Mouse (Mus musculus): ENCODE results near the gene Rgl1. TPM values are rescaled to one million over a fixed set of nuclear protein-coding genes. Genes with fewer than 3 reads are reported as not detected.

Gene Rgl1
- polyA plus RNA-seq, 1 experiment from 2014 or later: 26.3 TPM

DNA sequence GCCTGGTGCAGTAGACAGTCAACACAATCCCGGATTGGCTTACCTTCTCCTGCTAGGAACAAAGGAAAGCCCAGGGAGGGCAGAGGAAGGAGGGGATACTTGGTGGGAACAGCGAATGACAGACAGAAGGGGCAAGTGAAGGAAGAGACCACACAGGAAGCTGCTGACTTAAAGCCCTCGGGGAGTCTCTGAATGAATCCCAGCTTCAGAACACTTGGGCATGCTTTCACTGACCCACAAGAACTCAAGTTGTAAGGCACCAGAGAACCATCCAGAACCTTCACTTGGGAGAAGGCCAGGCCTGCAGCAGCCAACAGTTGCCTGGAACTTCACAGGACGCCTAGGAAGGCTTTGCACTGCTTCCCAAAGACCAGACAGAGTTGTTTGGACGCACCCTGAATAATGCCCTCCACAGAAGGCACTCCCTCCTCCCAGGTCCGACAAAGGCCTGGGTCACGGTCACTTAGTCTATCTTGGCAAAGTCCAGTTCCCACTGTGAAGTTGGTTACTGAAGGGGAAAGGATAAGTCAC lies 189.5 kb downstream of the Rgl1 start:
- Histone ChIP-seq H3K27me3 (replicated peaks; ENCODE audit: control insufficient read depth, insufficient read depth, low read length) (no peaks in the 10 kb centered on the region), H3K4me1 (replicated peaks; ENCODE audit: control insufficient read depth, insufficient read depth, low read length) (peaks cover 19% of the 10 kb centered on the region), H3K4me2 (no peak overlapping the region), H3K9me3 (ENCODE audit: control insufficient read depth, low read length) (no peaks in the 10 kb centered on the region), H3K4me3 (ENCODE audit: low read depth, low read length) (no peak overlapping the region), H3K9ac (ENCODE audit: low read depth, low read length) (no peak overlapping the region), H3K27ac (ENCODE audit: low read depth, low read length) (no peak overlapping the region), H3K36me3 (ENCODE audit: control insufficient read depth, insufficient read depth, low read length) (no peaks in the 10 kb centered on the region)
- no peak for ATAC-seq (replicated peaks; ENCODE audit: low FRiP score)
- DNase-seq (ENCODE audit: low spot score): no peak
- 50% methylated on average over 7 of the region's 7 CpGs for WGBS

- no peak overlapping the region for H3K27ac ChIP-seq (ENCODE audit: low read depth, low read length)
- WGBS: 56% methylated on average over 5 of the region's 5 CpGs
- ATAC-seq (replicated peaks; ENCODE audit: low FRiP score): no peak
Observed at GRCm38 (mm10) chr1:152575096-152575495, 191.1 kb downstream of the Rgl1 start.

GRCm38 (mm10) chr1:152573470-152574059 lies 192.6 kb downstream of the Rgl1 start:
- H3K9me3 ChIP-seq (ENCODE audit: control insufficient read depth, low read length): no peaks in the 10 kb centered on the region
- no peak overlapping the region for H3K4me3 ChIP-seq (ENCODE audit: low read depth, low read length)
- H3K4me2 ChIP-seq: no peak overlapping the region
- no peaks in the 10 kb centered on the region; the same call in 1 of the 2 replicates for H3K36me3 ChIP-seq (ENCODE audit: control insufficient read depth, insufficient read depth, low read length)
- 68% methylated on average over 8 of the region's 8 CpGs for WGBS
- ATAC-seq (replicated peaks; ENCODE audit: low FRiP score) (no peak), DNase-seq (ENCODE audit: low spot score) (no peak)
- no peaks in the 10 kb centered on the region for H3K27me3 ChIP-seq (replicated peaks; ENCODE audit: control insufficient read depth, insufficient read depth, low read length)
- H3K9ac ChIP-seq (ENCODE audit: low read depth, low read length): no peak overlapping the region
- H3K4me1 ChIP-seq (replicated peaks; ENCODE audit: control insufficient read depth, insufficient read depth, low read length): peaks cover 17% of the 10 kb centered on the region
- no peak overlapping the region for H3K27ac ChIP-seq (ENCODE audit: low read depth, low read length)

More at GRCm38 (mm10) chr1:152575096-152575495, 191.1 kb downstream of the Rgl1 start:
- no peak overlapping the region for H3K9ac ChIP-seq (ENCODE audit: low read depth, low read length)
- H3K36me3 ChIP-seq (ENCODE audit: control insufficient read depth, insufficient read depth, low read length): no peaks in the 10 kb centered on the region; the same call in 1 of the 2 replicates
- peaks cover 17% of the 10 kb centered on the region for H3K4me1 ChIP-seq (replicated peaks; ENCODE audit: control insufficient read depth, insufficient read depth, low read length)
- H3K4me3 ChIP-seq (ENCODE audit: low read depth, low read length): no peak overlapping the region
- no peaks in the 10 kb centered on the region for H3K27me3 ChIP-seq (replicated peaks; ENCODE audit: control insufficient read depth, insufficient read depth, low read length)
- H3K4me2 ChIP-seq: no peak overlapping the region
- H3K9me3 ChIP-seq (ENCODE audit: control insufficient read depth, low read length): no peaks in the 10 kb centered on the region
- DNase-seq (ENCODE audit: low spot score): no peak

DNA sequence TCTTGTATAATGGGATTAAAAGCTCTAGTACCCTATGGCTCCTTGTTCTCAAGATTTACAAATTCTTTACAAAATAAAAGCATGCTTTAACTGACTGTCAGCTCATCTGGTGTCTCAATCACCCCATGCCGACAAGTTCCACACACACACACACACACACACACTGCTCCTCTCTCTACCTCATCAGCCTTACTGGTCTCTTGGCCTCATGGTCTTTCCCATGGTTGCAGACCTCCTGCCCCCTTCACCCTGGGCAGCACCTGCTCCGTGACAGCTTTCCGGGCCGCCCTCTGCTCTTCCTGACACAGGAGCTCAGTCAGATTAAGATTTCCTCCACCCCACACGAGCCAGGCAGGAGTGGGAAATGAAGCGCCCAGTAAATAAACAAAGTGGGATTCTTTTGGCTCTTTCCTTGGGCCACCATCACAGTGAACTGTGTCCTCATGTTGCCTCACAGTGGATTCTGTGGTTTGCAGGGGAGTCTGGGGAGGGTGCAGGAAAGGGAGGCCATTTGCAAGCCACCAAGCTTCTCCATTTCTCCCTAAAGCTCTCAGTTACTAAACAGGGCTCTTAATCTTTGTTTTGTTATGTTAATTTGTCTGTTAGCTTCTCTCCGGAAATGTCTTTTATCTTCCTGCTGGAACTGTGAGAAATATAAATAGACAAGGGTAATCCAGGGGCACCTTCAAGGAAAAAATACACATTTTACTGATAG lies 193.2 kb downstream of the Rgl1 start:
- H3K9ac ChIP-seq (ENCODE audit: low read depth, low read length): no peak overlapping the region
- H3K4me1 ChIP-seq (replicated peaks; ENCODE audit: control insufficient read depth, insufficient read depth, low read length): peaks cover 17% of the 10 kb centered on the region
- H3K9me3 ChIP-seq (ENCODE audit: control insufficient read depth, low read length): no peaks in the 10 kb centered on the region
- DNase-seq (ENCODE audit: low spot score) (no peak), ATAC-seq (replicated peaks; ENCODE audit: low FRiP score) (no peak)
- H3K4me2 ChIP-seq: no peak overlapping the region
- no peak overlapping the region for H3K4me3 ChIP-seq (ENCODE audit: low read depth, low read length)
- WGBS: 28% methylated on average over 7 of the region's 7 CpGs
- H3K36me3 ChIP-seq (ENCODE audit: control insufficient read depth, insufficient read depth, low read length): no peaks in the 10 kb centered on the region; the same call in 1 of the 2 replicates
- no peak overlapping the region for H3K27ac ChIP-seq (ENCODE audit: low read depth, low read length)
- no peaks in the 10 kb centered on the region for H3K27me3 ChIP-seq (replicated peaks; ENCODE audit: control insufficient read depth, insufficient read depth, low read length)

DNA sequence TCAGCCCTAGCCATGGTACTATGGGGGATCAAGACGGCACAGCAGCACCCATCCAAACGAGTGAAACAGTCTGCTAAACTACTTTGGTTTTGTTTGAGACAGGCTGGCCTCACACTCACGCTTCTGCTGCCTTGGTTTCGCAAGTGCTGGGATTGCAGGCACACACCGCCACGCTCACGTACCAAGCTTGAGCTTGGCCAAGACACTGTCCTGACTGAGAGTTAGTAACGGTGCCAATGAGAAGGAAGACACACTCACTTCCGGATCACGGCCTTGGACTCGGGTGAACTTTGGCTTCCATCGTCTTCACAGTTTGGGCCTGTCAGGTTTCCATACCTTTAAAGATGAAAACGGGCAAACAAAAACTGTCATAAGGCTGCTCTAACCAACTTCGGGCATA lies 194.8 kb downstream of the Rgl1 start:
- Histone ChIP-seq H3K36me3 (ENCODE audit: control insufficient read depth, insufficient read depth, low read length) (no peaks in the 10 kb centered on the region; the same call in 1 of the 2 replicates), H3K27me3 (replicated peaks; ENCODE audit: control insufficient read depth, insufficient read depth, low read length) (no peaks in the 10 kb centered on the region), H3K27ac (ENCODE audit: low read depth, low read length) (no peak overlapping the region), H3K4me2 (no peak overlapping the region), H3K9me3 (ENCODE audit: control insufficient read depth, low read length) (no peaks in the 10 kb centered on the region), H3K9ac (ENCODE audit: low read depth, low read length) (no peak overlapping the region), H3K4me3 (ENCODE audit: low read depth, low read length) (no peak overlapping the region), H3K4me1 (replicated peaks; ENCODE audit: control insufficient read depth, insufficient read depth, low read length) (peaks cover 13% of the 10 kb centered on the region)
- WGBS: 80% methylated on average over 14 of the region's 14 CpGs
- no peak for DNase-seq (ENCODE audit: low spot score)
- ATAC-seq (replicated peaks; ENCODE audit: low FRiP score): no peak

DNA sequence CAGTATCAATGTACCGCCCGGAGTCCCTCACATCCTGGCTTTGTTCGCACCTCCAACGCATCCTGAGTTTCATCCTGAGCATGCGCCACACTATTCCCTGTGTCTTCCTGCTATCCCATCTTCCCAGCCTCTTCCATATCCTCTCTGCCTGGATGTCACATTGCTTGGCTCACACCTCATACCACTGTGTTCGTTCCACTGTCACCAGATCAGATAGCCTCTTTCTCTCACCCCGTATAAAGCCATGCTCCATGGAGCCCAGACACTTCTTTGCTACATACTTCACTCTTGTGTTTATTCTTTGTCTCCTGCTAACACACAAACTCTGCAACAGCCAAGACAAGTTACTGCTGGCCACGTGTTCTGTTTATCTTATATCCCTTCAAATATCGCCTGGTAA lies 195.5 kb downstream of the Rgl1 start:
- no peaks in the 10 kb centered on the region for H3K27me3 ChIP-seq (replicated peaks; ENCODE audit: control insufficient read depth, insufficient read depth, low read length)
- H3K4me2 ChIP-seq: no peak overlapping the region
- DNase-seq (ENCODE audit: low spot score) (no peak), ATAC-seq (replicated peaks; ENCODE audit: low FRiP score) (no peak)
- H3K9ac ChIP-seq (ENCODE audit: low read depth, low read length): no peak overlapping the region
- WGBS: 86% methylated on average over 9 of the region's 9 CpGs
- peaks cover 13% of the 10 kb centered on the region for H3K4me1 ChIP-seq (replicated peaks; ENCODE audit: control insufficient read depth, insufficient read depth, low read length)
- no peak overlapping the region for H3K4me3 ChIP-seq (ENCODE audit: low read depth, low read length)
- no peaks in the 10 kb centered on the region; the same call in 1 of the 2 replicates for H3K36me3 ChIP-seq (ENCODE audit: control insufficient read depth, insufficient read depth, low read length)
- H3K27ac ChIP-seq (ENCODE audit: low read depth, low read length): no peak overlapping the region
- no peaks in the 10 kb centered on the region for H3K9me3 ChIP-seq (ENCODE audit: control insufficient read depth, low read length)

- DNase-seq (ENCODE audit: low spot score) (no peak), ATAC-seq (replicated peaks; ENCODE audit: low FRiP score) (no peak)
- H3K27me3 ChIP-seq (replicated peaks; ENCODE audit: control insufficient read depth, insufficient read depth, low read length): no peaks in the 10 kb centered on the region
- no peaks in the 10 kb centered on the region for H3K4me1 ChIP-seq (replicated peaks; ENCODE audit: control insufficient read depth, insufficient read depth, low read length)
- H3K9ac ChIP-seq (ENCODE audit: low read depth, low read length): no peak overlapping the region
- 67% methylated on average over 5 of the region's 5 CpGs for WGBS
- H3K36me3 ChIP-seq (ENCODE audit: control insufficient read depth, insufficient read depth, low read length): no peaks in the 10 kb centered on the region
- H3K27ac ChIP-seq (ENCODE audit: low read depth, low read length): no peak overlapping the region
- no peak overlapping the region for H3K4me2 ChIP-seq
- H3K4me3 ChIP-seq (ENCODE audit: low read depth, low read length): no peak overlapping the region
- H3K9me3 ChIP-seq (ENCODE audit: control insufficient read depth, low read length): no peaks in the 10 kb centered on the region
Observed at GRCm38 (mm10) chr1:152563282-152563681, 202.9 kb downstream of the Rgl1 start.

DNA sequence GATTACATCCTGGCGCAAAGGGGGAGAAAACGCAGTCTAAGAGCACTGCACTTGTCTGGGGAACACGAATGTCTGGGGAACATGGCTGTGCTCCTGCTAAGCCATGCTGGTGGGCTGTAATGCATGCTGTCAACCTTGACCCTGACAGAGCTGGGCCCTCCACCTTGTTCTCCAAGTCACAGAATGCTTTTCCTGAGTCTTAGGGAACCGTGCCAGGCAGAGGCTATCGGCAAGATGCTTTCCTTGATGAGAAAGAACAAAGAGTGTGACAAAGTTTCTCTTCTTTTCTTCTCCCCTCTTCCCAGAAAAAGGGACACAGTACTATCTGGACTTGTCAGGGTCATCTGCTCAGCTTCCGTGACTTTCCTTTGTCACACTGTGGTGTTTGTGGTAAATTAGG lies 203.3 kb downstream of the Rgl1 start:
- H3K27ac ChIP-seq (ENCODE audit: low read depth, low read length): no peak overlapping the region
- ATAC-seq (replicated peaks; ENCODE audit: low FRiP score) (no peak), DNase-seq (ENCODE audit: low spot score) (no peak)
- WGBS: 84% methylated on average over 6 of the region's 6 CpGs
- H3K36me3 ChIP-seq (ENCODE audit: control insufficient read depth, insufficient read depth, low read length): no peaks in the 10 kb centered on the region
- H3K9me3 ChIP-seq (ENCODE audit: control insufficient read depth, low read length): no peaks in the 10 kb centered on the region
- no peaks in the 10 kb centered on the region for H3K27me3 ChIP-seq (replicated peaks; ENCODE audit: control insufficient read depth, insufficient read depth, low read length)
- no peak overlapping the region for H3K4me3 ChIP-seq (ENCODE audit: low read depth, low read length)
- no peak overlapping the region for H3K4me2 ChIP-seq
- H3K9ac ChIP-seq (ENCODE audit: low read depth, low read length): no peak overlapping the region
- no peaks in the 10 kb centered on the region for H3K4me1 ChIP-seq (replicated peaks; ENCODE audit: control insufficient read depth, insufficient read depth, low read length)

DNA sequence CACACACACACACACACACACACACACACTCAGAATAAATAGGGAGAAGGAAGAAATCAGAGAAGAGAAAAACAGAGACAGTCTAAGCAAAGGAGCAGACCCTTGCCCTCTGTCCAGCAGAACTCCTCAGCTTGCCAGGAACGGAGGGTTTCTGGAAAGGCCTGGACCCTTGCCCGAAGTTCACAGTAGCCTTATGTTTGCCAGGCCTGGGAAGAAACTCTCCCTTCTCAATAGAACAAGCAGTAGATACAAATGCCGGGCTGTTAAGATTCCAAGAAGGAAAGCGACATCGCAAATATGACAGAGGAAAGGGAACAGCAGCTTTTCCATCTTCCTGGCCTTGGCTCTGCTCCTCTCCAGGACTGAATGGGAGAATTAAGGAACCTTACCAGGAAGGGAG lies 205.7 kb downstream of the Rgl1 start:
- H3K4me1 ChIP-seq (replicated peaks; ENCODE audit: control insufficient read depth, insufficient read depth, low read length): peaks cover 7% of the 10 kb centered on the region; the same call in 1 of the 2 replicates
- no peak overlapping the region for H3K4me3 ChIP-seq (ENCODE audit: low read depth, low read length)
- no peak overlapping the region for H3K27ac ChIP-seq (ENCODE audit: low read depth, low read length)
- H3K9ac ChIP-seq (ENCODE audit: low read depth, low read length): no peak overlapping the region
- no peaks in the 10 kb centered on the region for H3K36me3 ChIP-seq (ENCODE audit: control insufficient read depth, insufficient read depth, low read length)
- no peaks in the 10 kb centered on the region for H3K27me3 ChIP-seq (replicated peaks; ENCODE audit: control insufficient read depth, insufficient read depth, low read length)
- WGBS: 85% methylated on average over 5 of the region's 5 CpGs
- DNase-seq (ENCODE audit: low spot score) (no peak), ATAC-seq (replicated peaks; ENCODE audit: low FRiP score) (no peak)
- no peaks in the 10 kb centered on the region for H3K9me3 ChIP-seq (ENCODE audit: control insufficient read depth, low read length)
- H3K4me2 ChIP-seq: no peak overlapping the region
